Mouse (Mus musculus) layer of hippocampus, adult 6 months (tissue): Measurements from ENCODE around the gene Olfm2. TPM values are rescaled to one million over a fixed set of nuclear protein-coding genes. Genes with fewer than 3 reads are reported as not detected.

Experiments
- long read RNA-seq, 2 experiments: library from polyadenylated mRNA; unstranded; transcript quantifications; one replicate each; pipeline ENCODE4 v2.0.0; 2019 to 2020
- polyA plus RNA-seq: library from polyadenylated mRNA; unstranded; fragments of <200 nt; fragmentation: Nextera tagmentation; gene quantifications from 2 replicates; pipeline ENCODE4 v1.2.3, GENCODE M21; 2021

Gene Olfm2
- polyA plus RNA-seq: 20.0 and 30.7 TPM in 2 replicates
- long read RNA-seq, experiment 1, transcript Olfm2-204 (6 exons, 2,005 nt): major isoform, 26 of 39 reads
- long read RNA-seq, experiment 1, transcript Olfm2-203 (6 exons, 1,895 nt): minor isoform, 9 of 39 reads
- long read RNA-seq, experiment 1, partial matches to known transcripts: 3 of 39 reads
- long read RNA-seq, experiment 1, other reads (novel, unspliced or antisense): 1 of 39 reads
- long read RNA-seq, experiment 2, transcript Olfm2-203 (6 exons, 1,895 nt): minor isoform, 22 of 135 reads
- long read RNA-seq, experiment 2, transcript Olfm2-204 (6 exons, 2,005 nt): major isoform, 101 of 135 reads
- long read RNA-seq, experiment 2, partial matches to known transcripts: 5 of 135 reads
- long read RNA-seq, experiment 2, other reads (novel, unspliced or antisense): 5 of 135 reads

DNA sequence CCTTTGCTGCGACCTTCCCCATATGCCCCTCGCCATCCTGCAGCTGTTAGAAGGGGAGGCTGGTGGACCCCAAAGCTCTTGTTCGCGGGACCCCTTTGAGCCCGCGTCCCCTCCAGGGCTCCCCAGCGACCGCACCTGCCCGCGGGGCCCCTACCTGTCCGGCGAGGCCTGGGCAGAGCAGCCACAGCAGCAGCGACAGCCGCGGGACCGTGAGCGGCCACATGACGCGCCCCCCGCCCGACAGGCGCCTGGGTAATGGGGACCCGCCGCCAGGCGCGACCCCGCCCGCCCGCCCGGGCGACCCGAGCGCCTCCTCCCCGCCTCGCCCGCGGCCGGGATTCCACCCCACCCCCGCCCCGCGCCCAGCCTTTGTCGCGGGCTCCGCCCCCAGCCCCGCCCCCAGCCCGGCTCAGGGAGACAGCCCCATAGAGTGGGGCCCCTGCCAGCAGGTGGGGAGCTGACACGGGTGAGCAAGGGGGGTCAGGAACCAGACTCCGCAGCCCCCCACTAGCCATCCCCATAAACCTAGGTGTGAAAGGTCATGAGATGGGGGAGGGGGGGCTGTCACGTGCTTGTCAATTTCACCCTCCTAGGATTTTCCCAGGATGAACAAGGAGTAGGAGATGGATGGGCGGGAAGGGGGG, at the start of gene Olfm2:
Olfm2 (minus strand) TSS at position 333 of the 644 bp plus-strand sequence.

DNA sequence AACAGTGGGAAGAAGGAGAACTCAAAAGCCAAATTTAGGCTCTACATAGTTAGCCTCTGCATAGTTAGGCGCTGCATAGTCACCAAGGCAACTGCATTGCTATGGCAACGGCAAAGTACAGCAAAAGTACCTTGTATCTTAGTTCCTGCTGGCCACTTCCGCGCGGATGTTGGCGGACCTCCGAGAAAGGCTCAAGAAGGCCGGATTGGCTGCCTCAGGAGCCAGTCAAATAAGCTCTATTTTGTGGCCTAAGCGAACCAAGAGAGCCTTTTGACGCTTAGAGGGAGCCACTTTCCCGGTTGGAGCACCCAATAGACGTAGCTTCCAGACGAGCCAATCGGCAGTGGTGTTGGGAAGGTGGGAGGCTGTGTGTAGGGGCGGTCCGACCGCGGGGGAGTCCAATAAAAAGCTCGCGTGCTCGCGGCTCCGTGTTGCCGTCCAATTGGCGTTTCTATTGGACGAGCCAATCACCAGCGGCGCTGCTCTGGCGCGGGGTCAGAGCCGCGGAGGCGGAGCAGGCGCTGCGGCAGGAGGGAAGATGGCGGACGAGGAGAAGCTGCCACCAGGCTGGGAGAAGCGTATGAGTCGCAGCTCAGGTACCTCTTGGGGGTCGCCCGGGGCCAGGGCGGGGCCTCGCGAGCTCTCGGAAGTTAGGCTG, 94.4 kb downstream of the Olfm2 start, which contains the start of gene Pin1:
Pin1 (plus strand) TSS at position 494 of the 658 bp plus-strand sequence.

DNA sequence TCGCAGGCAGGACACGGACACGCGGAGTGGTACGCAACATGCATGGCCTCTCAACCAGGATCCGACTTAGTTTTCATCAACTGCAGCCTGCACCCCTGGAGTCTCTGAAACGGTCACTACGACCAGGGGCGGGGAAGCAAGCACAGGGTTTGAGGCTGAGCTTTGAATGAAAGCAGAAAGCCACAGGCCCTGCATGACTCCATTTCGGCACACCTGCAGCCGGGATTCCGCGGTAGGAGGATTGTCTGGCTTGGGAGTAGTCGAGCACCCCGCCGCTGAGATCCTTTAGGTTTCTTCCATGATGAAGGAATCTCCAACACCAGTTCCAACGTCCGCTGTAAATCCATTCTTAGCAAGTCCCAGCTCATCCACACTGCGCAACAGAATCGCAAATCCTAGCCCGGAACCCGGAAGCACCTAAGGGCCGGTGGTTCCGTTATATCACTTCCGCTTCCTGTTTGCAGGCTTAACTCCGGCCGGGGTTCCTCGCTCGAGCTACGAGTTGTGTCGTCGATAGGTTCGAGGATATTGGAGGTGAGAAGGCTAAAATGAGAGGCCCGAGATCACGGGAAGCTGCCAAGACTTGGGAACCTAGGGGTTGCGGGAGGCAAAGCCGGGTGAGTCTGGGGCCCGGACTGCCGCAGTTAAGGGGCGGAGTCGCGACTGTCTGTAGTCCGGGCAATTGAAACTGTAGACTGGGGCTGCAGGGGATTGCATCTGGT, 101.6 kb downstream of the Olfm2 start, which contains the start of gene Fbxl12:
Fbxl12 (minus strand) TSS at position 408 of the 722 bp plus-strand sequence.

DNA sequence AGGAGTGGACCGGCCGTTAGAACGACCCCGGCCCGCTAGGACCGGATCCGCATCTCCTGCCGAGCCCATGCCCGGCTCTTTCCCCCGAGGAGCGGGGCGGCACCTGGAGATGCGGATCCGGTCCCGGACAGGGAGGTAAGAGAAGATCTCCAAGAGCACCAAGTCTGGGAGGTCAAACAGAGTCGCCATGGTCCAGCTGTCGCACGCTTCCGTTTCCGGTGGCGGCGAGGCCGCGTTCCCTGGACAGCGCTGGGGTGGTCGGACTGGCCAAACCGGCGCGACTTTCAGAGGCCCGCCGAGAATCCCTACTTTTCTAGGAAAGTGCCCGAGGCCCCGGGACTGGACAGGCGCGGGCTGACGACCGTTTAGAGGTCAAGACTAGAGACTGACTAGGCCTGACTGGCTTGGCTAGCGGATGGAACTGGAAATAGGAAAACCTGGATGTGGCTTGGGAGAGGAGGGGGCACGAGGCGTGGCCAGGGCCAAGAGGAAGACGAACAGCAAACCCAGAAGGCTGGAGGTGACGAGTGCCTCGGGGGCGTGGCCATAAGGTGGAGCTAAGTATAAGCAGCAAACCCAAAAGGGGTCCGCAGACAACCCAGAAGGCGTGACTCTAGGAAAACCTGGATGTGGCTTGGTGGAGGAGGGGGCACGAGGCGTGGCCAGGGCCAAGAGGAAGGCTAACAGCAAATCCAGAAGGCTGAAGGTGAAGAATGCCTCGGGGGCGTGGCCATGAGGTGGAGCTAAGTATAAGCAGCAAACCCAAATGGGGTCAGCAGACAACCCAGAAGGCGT, 103.9 kb downstream of the Olfm2 start, which contains the start of gene Ubl5:
Ubl5 (plus strand) TSS at position 778 of the 795 bp plus-strand sequence.

Other genes starting within 250 kb of the Olfm2 start
- gene Zfp266, start 224.9 kb downstream of the Olfm2 start, polyA plus RNA-seq: 25.5 and 30.0 TPM in 2 replicates
- 17.8 and 18.2 TPM in 2 replicates for gene Zfp846, start 165.1 kb downstream of the Olfm2 start, polyA plus RNA-seq
- 854 and 942 TPM in 2 replicates for gene Ubl5, start 103.5 kb downstream of the Olfm2 start, polyA plus RNA-seq
- 6.4 and 7.5 TPM in 2 replicates for gene Fbxl12, start 101.6 kb downstream of the Olfm2 start, polyA plus RNA-seq
- gene Pin1, start 94.3 kb downstream of the Olfm2 start, polyA plus RNA-seq: 57.9 and 58.1 TPM in 2 replicates
- 0.05 TPM in 1 of 2 replicates, not detected in the other for gene Col5a3, start 68.7 kb upstream of the Olfm2 start, polyA plus RNA-seq
- gene Rdh8, start 72.2 kb upstream of the Olfm2 start, polyA plus RNA-seq: not detected in 2 replicates
- 29.3 and 32.9 TPM in 2 replicates for gene A230050P20Rik, start 122.3 kb upstream of the Olfm2 start, polyA plus RNA-seq
- 20.1 and 21.8 TPM in 2 replicates for gene Angptl6, start 133.4 kb upstream of the Olfm2 start, polyA plus RNA-seq
- 13.0 and 17.4 TPM in 2 replicates for gene Ppan, start 141.8 kb upstream of the Olfm2 start, polyA plus RNA-seq
- 184 and 197 TPM in 2 replicates for gene Eif3g, start 152.3 kb upstream of the Olfm2 start, polyA plus RNA-seq
- gene Dnmt1, start 213.5 kb upstream of the Olfm2 start, polyA plus RNA-seq: 7.4 and 8.8 TPM in 2 replicates
- gene S1pr2, start 230.4 kb upstream of the Olfm2 start, polyA plus RNA-seq: 3.2 and 3.8 TPM in 2 replicates